Mouse (Mus musculus) embryonic facial prominence, embryonic 12.5 days (tissue): ENCODE measurements around the gene Tmem213. TPM values are rescaled to one million over a fixed set of nuclear protein-coding genes. Genes with fewer than 3 reads are reported as not detected.

Experiments
- ATAC-seq: fragments of 200-750 bp; cut with Nextera tagmentation; 2 replicates; pipeline ENCODE4 v1.8.0; 2017; ENCODE audit not compliant: insufficient number of reproducible peaks, insufficient read depth, low FRiP score, low TSS enrichment
- H3K27ac ChIP-seq: fragments of 300-500 bp; sonication (generic); 2 replicates; pipeline ENCODE4 v1.5.1; 2016; ENCODE audit warnings: mild to moderate bottlenecking
- H3K27me3 ChIP-seq: fragments of 300-500 bp; sonication (generic); 2 replicates; pipeline ENCODE4 v1.6.1; 2016; ENCODE audit warnings: mild to moderate bottlenecking, moderate library complexity
- H3K36me3 ChIP-seq: fragments of 300-500 bp; sonication (generic); 2 replicates; pipeline ENCODE4 v1.6.1; 2016; ENCODE audit warnings: mild to moderate bottlenecking
- H3K4me1 ChIP-seq: fragments of 300-500 bp; sonication (generic); 2 replicates; pipeline ENCODE4 v1.6.1; 2016
- H3K4me2 ChIP-seq: fragments of 300-500 bp; sonication (generic); replicated peaks from 2 replicates; pipeline ENCODE4 v1.6.1; 2016; ENCODE audit warnings: mild to moderate bottlenecking, moderate library complexity
- H3K4me3 ChIP-seq: fragments of 300-500 bp; sonication (generic); 2 replicates; pipeline ENCODE4 v1.5.1; 2016; ENCODE audit warnings: mild to moderate bottlenecking
- H3K9ac ChIP-seq: fragments of 300-500 bp; sonication (generic); 2 replicates; pipeline ENCODE4 v1.6.1; 2016; ENCODE audit warnings: mild to moderate bottlenecking, moderate library complexity
- H3K9me3 ChIP-seq: fragments of 300-500 bp; sonication (generic); 2 replicates; pipeline ENCODE4 v1.6.1; 2016; ENCODE audit warnings: mild to moderate bottlenecking, moderate library complexity
- WGBS: fragments of 180-500 bp; shearing (Covaris S2); methylation state at CpG from one replicate; pipeline ENCODE4 v1.1.7; 2016; 5-methylcytosine and 5-hydroxymethylcytosine counted together
- polyA plus RNA-seq: library from polyadenylated mRNA; unstranded; fragments of >200 nt; fragmentation: Nextera tagmentation; extraction: Ambion mirVana; gene quantifications from 2 replicates; pipeline ENCODE4 v1.2.1, GENCODE M21; 2016

Tmem213 gene
- polyA plus RNA-seq, 1 experiment from 2014 or later: not detected

GRCm38 (mm10) chr6:38160556-38160955 lies 51.5 kb downstream of the Tmem213 start:
- Histone ChIP-seq H3K27ac (peak overlapping the region; percentile 31; the same call in 1 of the 2 replicates), H3K4me3 (no peak overlapping the region), H3K36me3 (peaks cover 30% of the 10 kb centered on the region), H3K4me1 (peaks cover 23% of the 10 kb centered on the region), H3K27me3 (no peaks in the 10 kb centered on the region), H3K9me3 (no peaks in the 10 kb centered on the region), H3K4me2 (no peak overlapping the region), H3K9ac (no peak overlapping the region)
- WGBS: 76% methylated on average over 2 of the region's 2 CpGs
- ATAC-seq: no peak

GRCm38 (mm10) chr6:38162825-38163504 lies 53.9 kb downstream of the Tmem213 start:
- WGBS: 70% methylated on average over 14 of the region's 14 CpGs
- H3K9ac ChIP-seq: no peak overlapping the region
- H3K36me3 ChIP-seq: peaks cover 21% of the 10 kb centered on the region
- no peak overlapping the region for H3K27ac ChIP-seq
- H3K4me2 ChIP-seq: no peak overlapping the region
- no peaks in the 10 kb centered on the region for H3K27me3 ChIP-seq
- no peaks in the 10 kb centered on the region for H3K9me3 ChIP-seq
- peaks cover 25% of the 10 kb centered on the region for H3K4me1 ChIP-seq
- ATAC-seq: no peak
- no peak overlapping the region for H3K4me3 ChIP-seq

- no peak overlapping the region for H3K4me2 ChIP-seq
- ATAC-seq: no peak
- WGBS: 64% methylated on average over 6 of the region's 6 CpGs
- peak overlapping the region; percentile 71 for H3K27ac ChIP-seq
- peaks cover 19% of the 10 kb centered on the region for H3K4me1 ChIP-seq
- H3K36me3 ChIP-seq: peaks cover 32% of the 10 kb centered on the region
- H3K9me3 ChIP-seq: no peaks in the 10 kb centered on the region
- H3K4me3 ChIP-seq: no peak overlapping the region
- H3K9ac ChIP-seq: no peak overlapping the region
- H3K27me3 ChIP-seq: no peaks in the 10 kb centered on the region
Observed at GRCm38 (mm10) chr6:38164705-38165104, 55.6 kb downstream of the Tmem213 start.

- Histone ChIP-seq H3K36me3 (peaks cover 39% of the 10 kb centered on the region), H3K27ac (peak overlapping the region; percentile 71), H3K4me2 (no peak overlapping the region), H3K9ac (no peak overlapping the region), H3K4me3 (no peak overlapping the region), H3K4me1 (peaks cover 17% of the 10 kb centered on the region), H3K9me3 (no peaks in the 10 kb centered on the region), H3K27me3 (no peaks in the 10 kb centered on the region)
- 26% methylated on average over 6 of the region's 6 CpGs for WGBS
- ATAC-seq: peak; percentile 59; the same call in 1 of the 2 replicates
Observed at GRCm38 (mm10) chr6:38165385-38165784, 56.3 kb downstream of the Tmem213 start.

Other genes starting within 250 kb of the Tmem213 start
- 28.0 and 29.1 TPM in 2 replicates for gene Trim24, start 238.4 kb upstream of the Tmem213 start, polyA plus RNA-seq
- gene Svopl, start 62.3 kb upstream of the Tmem213 start, polyA plus RNA-seq: 1.9 TPM in 2 replicates
- 0.22 and 0.36 TPM in 2 replicates for gene Atp6v0a4, start 15.3 kb downstream of the Tmem213 start, polyA plus RNA-seq
- 8.7 and 9.7 TPM in 2 replicates for gene D630045J12Rik, start 144.8 kb downstream of the Tmem213 start, polyA plus RNA-seq
- gene Zc3hav1l, start 190.0 kb downstream of the Tmem213 start, polyA plus RNA-seq: 15.6 and 17.6 TPM in 2 replicates
- gene Zc3hav1, start 245.3 kb downstream of the Tmem213 start, polyA plus RNA-seq: 2.5 and 2.7 TPM in 2 replicates